Mouse (Mus musculus) megakaryocyte, adult 5-6 weeks (primary cell): ENCODE results near the gene Slc7a9. TPM values are rescaled to one million over a fixed set of nuclear protein-coding genes. Genes with fewer than 3 reads are reported as not detected.

ENCODE experiments used
- ATAC-seq: 2 replicates; pipeline ENCODE4 v1.8.0; 2016; ENCODE audit warnings: mild to moderate bottlenecking, inconsistent platforms; ENCODE audit not compliant: poor library complexity, severe bottlenecking
- total RNA-seq, 2 experiments: library from RNA; stranded (forward) in 1 of 2; stranded (reverse) in 1 of 2; fragments of 153-499, 151-499 nt in 1 of 2; fragments of 221-1000, 200-1000 nt in 1 of 2; gene quantifications; 2 replicates each; pipeline versions ENCODE4 v1.2.3 to v1.2.4; 2015 to 2017

The Slc7a9 gene
- total RNA-seq (2015) (not detected in 2 replicates), total RNA-seq (2017) (not detected in 2 replicates)

- no peak for ATAC-seq
Observed at GRCm38 (mm10) chr7:35447996-35448846, at the start of gene Slc7a9. TSS of gene Slc7a9 (plus strand) at chr7:35448796.

- no peak for ATAC-seq
Observed at GRCm38 (mm10) chr7:35401169-35401568, 47.4 kb upstream of the Slc7a9 start.

- ATAC-seq, result no peak
Observed at GRCm38 (mm10) chr7:35415226-35415625, 33.4 kb upstream of the Slc7a9 start.

GRCm38 (mm10) chr7:35415801-35416653 lies 32.6 kb upstream of the Slc7a9 start:
- no peak for ATAC-seq

GRCm38 (mm10) chr7:35416654-35416948 lies 32.0 kb upstream of the Slc7a9 start:
- no peak for ATAC-seq

- ATAC-seq, result peak; percentile 63
Observed at GRCm38 (mm10) chr7:35423071-35423470, 25.5 kb upstream of the Slc7a9 start.

GRCm38 (mm10) chr7:35428146-35428545 lies 20.4 kb upstream of the Slc7a9 start:
- no peak for ATAC-seq

- ATAC-seq, result no peak
Observed at GRCm38 (mm10) chr7:35435266-35435665, 13.3 kb upstream of the Slc7a9 start.

GRCm38 (mm10) chr7:35447501-35447900 lies 1.1 kb upstream of the Slc7a9 start:
- ATAC-seq, result no peak

GRCm38 (mm10) chr7:35448867-35449266 lies 271 bp downstream of the Slc7a9 start:
- ATAC-seq, result no peak

GRCm38 (mm10) chr7:35456091-35456814 lies 7.7 kb downstream of the Slc7a9 start:
- no peak for ATAC-seq

- no peak for ATAC-seq
Observed at GRCm38 (mm10) chr7:35460971-35461370, 12.4 kb downstream of the Slc7a9 start.

- no peak for ATAC-seq
Observed at GRCm38 (mm10) chr7:35465027-35465426, 16.4 kb downstream of the Slc7a9 start.

GRCm38 (mm10) chr7:35467856-35468255 lies 19.3 kb downstream of the Slc7a9 start:
- no peak for ATAC-seq

GRCm38 (mm10) chr7:35470794-35471193 lies 22.2 kb downstream of the Slc7a9 start:
- ATAC-seq, result no peak

- no peak for ATAC-seq
Observed at GRCm38 (mm10) chr7:35476457-35476856, 27.9 kb downstream of the Slc7a9 start.

- no peak for ATAC-seq
Observed at GRCm38 (mm10) chr7:35485126-35485525, 36.5 kb downstream of the Slc7a9 start.

- no peak for ATAC-seq
Observed at GRCm38 (mm10) chr7:35486553-35486952, 38.0 kb downstream of the Slc7a9 start.

- no peak for ATAC-seq
Observed at GRCm38 (mm10) chr7:35490186-35490585, 41.6 kb downstream of the Slc7a9 start.

- no peak for ATAC-seq
Observed at GRCm38 (mm10) chr7:35491005-35491404, 42.4 kb downstream of the Slc7a9 start.

- ATAC-seq, result no peak
Observed at GRCm38 (mm10) chr7:35497516-35497915, 48.9 kb downstream of the Slc7a9 start.
